Mouse (Mus musculus) retina, adult 2 months (tissue): ENCODE data around the gene Myrip.
"Not testable (repeated sequence)": the region's sequence is repeated elsewhere in the genome, so short reads cannot be mapped to it uniquely, and the experiment has no call there.

Source experiments
- DNase-seq: peaks from one replicate; pipeline ENCODE4 v3.0.0-alpha.2; 2012; ENCODE audit warnings: low read depth, low spot score

Gene Myrip

DNA sequence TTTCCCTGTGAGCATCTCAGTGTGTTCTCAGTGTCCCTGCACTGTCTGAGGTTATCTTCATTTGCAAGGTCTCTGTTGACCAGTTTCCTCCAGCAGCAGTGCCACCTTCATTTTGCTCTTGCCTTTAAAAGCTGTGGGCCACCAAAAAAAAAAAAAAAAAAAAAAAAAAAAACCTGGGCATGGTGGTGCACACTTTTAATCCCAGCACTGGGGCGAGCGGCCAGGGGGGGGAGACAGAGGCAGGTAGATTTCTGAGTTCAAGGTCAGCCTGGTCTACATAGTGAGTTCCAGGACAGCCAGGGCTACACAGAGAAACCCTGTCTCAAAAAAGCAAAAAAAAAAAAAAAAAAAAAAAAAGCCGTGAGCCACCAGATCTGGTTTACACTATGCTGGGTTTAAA is 29.7 kb downstream of the Myrip start:
- DNase-seq: not testable (repeated sequence)

DNA sequence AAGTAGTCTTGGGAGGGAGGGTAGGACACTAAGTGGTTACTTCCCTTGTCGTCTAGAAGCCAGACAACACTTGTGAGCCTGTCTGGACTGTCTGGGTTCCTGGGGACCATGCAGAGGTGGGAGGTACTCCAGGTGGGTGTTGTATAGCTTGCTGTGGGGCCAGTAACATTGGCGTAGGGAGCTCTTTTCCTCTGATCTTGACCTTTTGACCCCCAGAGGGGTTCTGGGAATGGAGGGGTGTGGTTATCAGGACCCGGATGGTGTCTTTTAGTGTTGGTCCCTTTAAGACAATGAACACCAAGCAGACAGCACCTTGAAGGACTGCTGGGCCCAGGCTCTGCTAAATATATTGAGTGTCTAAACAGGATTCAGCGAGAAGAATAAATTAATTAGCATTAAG is 36.9 kb downstream of the Myrip start:
- no peak for DNase-seq

DNA sequence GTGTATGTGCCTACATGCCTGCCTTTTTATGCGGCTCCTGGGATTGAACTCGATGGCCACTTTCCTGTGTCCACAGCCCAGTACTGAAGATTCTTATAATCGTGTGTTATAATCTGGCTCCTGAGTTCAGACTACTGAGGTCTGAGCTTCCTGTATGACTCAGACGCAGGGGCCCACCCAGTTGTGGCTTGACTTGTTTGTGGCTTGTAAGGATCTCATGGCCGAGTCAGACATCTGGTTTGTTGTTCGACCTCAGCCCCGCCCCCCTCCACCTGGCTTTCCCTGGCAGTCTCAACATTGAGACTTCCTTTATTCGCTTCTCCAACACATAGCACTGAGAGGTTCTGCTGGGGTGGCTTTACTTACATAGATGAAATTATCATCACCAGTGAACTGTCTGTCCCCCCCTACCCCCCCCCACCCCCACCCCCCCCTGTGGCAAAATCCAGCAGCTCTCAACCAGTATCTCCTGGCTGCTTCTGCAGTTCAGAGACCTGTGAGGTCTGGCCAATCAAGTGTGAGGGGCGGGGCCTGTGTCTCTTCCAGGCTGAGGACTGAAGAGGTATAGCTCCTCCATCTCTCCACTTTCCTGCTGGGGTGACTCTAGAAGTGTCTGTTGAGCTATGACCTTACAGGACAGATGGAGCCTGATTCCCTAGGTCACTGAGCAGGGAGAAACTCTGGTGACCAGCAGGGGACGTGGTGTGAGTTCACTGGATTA is 38.8 kb downstream of the Myrip start:
- DNase-seq: no peak

DNA sequence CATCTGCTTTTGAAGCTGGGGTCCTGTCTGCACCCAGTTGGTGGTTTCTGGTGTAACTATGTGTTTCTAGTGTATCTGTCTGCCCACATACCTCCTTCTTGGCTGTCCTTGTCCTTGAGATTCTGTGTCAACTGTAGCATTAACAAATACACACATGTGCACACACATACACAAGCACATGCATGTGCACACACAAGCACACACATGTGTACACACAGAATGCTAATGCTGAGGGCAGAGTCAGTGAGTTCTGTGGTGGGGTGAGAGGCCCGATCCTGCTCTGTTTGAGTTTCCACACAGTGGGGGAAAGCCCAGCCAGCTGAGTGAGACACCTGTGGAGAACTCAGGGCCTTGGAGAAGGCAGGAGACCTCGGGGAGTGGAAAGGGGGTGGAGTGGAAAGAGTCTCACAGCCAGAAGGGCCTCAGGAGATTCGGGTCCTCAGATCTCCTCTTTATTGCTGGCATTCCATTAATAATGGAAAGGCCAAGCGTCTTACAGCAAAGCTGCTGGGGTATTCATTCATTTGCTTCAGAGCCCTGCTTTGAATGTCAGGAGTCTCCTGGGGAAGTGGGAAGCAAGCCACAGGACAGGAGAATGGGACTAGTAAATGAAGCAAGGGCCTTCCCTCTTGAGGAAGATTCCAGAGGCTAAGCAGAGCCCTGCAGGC is 41.9 kb downstream of the Myrip start:
- DNase-seq: no peak

DNA sequence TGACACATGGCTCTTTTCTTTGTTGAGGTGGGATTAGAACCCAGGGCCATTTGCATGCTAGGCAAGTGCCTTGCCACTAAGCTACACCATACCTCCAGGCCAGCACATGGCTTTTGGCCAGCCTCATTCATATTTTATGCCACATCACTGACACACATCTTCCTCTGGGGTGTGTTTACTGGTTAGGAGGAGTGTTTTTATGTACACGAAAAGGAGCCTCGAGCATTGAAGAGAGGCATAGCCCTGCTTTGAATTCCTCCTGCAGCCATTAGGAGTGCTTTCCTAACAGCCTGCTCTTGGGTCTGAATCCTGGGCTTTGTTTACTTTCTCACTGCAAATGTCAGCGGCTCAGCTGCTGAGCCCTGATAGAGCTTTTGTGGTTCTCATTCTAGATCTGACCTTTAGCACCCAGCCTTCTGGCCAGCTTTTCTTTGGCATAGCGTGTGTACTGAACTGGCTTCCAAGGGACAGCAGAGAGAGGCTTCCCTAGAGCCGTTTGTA is 44.4 kb downstream of the Myrip start:
- no peak for DNase-seq

DNA sequence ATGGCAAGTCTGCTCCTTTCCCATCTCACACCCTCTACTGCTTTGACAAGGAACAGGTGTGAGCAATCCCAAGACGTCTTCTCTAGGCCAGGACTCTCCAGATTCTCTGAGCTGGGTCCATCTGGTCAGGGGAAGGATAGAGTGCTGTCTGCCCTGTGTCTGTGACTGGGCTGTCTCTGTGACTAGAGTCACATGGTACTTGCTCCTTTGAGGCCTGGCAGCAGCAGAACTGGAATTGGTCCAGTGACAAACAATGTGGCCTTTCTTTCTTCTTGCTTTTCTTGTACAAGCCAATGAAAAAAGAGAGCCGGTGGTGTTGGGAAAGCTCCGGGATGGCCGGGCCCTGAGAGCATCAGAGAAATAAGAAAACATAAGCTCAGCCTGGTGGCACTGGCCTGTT is 47.8 kb downstream of the Myrip start:
- no peak for DNase-seq

DNA sequence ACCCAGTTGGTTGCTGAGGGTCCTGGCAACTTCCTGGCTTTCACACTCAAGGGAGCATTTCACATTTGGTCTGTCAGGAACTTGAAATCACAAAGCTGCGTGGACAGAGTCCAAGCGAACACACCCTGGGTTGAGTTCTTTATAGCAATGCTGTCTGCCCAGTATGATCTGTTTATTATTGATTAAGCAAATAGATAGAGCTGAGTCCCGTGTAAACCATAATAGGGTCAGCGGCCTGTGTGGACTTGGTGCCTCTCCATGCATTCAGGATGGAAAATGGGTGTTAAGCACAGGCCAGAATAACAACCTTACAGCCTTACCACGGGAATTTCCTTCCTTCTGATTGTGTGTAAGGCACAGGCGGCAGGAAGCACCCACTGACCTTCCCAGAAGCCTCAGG is 49.0 kb downstream of the Myrip start:
- no peak for DNase-seq

DNA sequence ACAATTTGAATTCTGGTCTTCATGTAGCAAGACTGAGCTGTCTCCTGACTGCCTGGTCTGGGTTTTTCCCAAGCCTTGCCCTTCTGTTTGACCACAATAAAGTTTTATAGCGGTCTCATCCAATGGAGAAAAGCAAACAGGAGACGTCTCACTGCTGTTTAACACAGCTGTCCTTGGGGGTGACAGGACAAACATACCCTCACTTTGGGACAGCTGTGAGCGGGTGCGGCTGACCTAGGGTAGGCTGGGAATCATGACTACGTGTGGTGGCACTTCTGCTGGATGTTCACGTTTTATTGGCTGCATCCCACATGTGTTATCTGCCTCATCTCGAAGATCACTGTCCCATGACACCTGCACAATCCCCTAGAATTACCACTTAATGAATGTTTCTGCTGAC is 49.7 kb downstream of the Myrip start:
- DNase-seq: no peak

DNA sequence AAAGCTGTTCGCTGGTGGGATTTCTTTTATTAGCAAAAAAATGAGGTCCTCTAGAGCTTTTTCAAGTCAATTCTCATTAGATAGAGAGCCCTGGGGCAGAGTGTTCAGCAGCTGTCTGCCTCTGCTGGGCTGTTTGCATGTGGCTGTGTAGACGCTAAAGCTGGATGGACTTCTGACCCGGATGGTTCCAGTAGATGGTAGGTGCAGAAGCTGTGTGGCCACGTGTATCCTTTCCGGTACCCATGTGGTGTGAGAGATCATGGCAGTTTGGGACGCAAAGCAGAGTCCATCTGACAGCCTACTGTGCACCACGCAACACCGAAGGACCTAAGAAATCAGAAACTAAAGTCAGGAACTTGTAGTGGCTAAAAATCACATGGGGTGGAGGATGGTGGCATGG is 50.2 kb downstream of the Myrip start:
- DNase-seq: no peak

DNA sequence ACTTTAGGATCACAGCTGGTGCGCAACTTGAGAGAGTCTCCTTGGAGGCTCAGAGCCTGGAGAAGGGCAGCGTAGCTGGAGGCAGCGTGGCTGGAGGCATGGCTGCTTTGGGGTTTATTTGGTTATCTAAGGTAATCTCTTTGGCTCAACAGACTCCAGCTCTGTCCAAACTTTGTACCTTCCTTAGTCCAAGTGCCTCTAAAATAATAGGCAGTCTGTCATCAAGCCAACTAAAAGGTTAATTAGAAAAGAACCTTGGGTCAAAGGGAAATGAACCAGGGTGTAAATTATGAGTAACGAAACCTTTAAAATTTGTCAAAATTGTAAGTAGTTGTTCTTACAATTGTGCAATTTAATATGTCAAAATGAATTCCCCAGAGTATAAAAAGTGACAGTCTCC is 51.7 kb downstream of the Myrip start:
- no peak for DNase-seq

DNA sequence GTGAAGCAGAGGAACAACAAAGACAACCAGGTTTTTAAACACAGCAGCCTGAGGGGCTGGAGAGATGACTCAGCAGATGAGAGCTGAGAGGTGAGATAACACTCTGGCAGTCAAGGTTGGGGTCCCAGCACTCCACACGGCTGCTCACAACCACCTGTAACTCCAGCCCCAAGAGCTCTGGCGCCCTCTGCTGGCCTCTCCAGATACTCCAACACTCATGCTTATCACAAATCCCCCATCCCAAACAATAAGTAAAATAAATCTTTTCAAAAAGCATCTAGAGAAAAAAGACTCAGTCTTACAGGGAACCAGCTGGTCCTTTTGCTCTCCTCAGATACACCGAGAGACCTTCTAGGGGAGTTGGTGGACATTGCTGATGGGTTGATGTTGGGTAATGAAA is 52.7 kb downstream of the Myrip start:
- DNase-seq: no peak

DNA sequence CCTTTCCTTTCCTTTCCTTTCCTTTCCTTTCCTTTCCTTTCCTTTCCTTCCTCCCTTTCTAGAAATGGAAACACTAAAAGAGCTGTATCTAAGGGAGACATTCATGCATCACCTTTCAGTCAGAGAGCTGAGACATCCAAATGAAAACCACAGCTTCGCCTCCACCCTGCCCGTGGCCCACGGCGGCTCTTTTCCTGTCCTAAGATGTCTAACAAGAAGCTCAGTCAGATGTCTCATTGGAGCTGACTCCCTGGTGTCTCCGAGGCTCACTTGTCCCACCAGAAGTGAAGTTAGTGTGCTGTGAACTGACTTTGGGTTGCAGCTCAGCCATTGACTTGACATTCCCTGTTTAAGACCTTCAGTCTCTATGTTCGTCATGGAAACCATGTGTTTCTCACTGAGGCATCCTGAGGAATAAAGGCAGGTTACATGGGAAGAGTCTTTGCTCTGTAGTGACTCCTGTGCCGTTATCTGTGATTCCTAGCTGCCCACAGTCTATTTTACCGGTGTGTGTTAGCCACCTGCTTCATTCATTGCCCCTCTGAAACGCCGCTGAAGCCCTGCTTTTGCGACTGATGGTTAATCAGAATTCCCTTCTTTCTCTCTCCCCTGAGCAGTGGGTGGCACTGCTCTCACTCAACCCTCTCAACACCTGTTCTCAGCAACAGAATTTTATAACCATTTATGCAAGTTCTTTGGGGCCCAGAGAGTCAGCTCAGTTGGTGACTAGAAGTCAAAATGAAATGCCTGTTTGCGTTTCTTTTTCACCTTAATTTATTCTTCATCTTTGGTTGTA is 53.4 kb downstream of the Myrip start:
- DNase-seq: no peak

DNA sequence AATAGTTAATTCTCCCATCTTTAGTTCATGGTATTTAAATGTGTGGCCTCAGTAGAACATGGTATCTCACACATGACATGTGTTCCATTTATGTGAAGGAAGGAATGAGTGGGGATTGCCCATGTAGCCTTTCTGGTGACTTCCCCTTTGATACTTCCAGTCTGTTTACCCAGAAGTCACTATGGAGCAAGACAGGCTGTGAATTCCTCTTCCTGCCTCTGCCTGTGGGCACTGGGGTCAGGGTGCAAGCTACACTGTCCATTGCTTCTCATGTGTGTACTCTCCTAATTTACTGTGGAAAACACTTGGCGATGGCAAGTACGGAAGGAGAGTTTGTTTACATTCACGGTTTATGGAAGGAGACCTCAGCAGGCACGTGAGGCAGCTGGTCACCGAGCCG is 55.2 kb downstream of the Myrip start:
- no peak for DNase-seq

DNA sequence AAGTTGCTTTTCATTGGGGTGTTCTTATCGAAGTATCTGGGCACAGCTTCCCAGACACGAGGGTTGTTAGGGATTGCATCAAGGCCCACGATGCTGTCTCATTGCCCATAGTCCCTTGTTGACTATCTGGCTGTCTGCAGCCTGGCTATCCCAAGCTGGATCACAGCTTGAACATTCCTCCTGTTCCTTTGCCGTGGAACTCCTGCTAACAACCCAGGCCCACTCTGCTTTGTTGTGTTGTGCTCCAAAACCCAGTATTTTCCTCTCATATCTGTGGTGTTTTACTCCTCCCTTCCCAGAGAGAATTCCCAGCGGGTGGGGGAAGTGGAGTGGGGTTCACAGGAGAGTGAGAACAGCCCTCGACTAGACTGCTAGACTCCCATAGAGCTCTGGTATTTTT is 56.7 kb downstream of the Myrip start:
- no peak for DNase-seq

DNA sequence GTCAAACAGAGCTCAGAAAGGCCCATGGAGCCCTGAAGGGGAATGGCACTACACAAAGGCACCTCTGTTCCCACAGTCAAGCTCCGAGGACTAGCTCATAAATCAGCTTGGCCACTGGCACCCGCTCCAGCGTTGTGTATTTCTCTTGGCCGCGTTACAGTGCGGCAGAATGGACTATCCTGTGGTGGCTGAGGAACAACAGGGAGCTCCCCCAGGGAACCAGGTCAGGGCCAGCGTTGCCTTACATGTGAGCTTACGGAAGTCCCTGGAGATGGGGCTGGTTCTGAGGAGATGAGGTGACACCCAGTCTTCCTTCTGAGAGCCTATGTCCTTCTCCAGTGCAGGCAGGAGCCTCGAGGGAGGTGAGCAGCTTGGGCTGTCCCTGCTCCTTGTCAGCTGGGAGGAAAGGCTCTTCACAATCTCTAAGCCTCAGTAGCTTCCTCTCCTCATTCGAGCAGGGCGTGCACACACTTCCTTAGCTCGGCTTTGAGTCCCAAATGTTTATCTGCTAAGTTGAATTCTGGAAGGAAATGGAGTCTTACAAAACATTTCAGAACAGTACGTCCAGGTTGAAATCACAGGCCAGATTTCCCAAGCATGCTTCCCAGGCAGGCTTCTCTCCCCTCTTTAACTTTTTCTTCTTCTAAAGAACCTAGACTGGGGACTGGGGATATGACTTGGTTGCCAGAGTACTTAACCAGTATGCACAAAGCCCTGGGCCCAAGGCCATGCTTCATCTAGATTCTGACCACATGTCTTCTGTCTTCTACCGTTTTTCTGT is 59.3 kb downstream of the Myrip start:
- DNase-seq: no peak

DNA sequence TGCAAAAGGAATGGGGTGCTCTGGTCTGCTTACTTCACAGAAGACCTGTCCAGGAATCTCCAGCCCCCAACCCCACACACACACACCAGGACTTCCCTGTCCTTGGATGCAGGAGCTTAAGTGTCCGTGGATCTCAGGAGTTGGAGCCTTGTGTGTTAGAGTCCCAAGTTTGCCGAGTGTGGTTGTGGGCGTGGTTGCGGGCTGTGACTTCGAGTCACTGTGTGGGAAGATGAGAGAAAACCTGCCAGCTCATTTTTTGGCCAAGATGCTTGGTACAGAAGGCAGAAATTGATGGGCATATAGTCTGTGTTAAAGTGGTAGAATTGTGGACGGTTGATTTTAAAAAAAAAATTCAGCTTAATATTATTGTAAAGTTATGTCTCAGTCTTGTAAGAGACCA is 60.3 kb downstream of the Myrip start:
- DNase-seq: no peak

DNA sequence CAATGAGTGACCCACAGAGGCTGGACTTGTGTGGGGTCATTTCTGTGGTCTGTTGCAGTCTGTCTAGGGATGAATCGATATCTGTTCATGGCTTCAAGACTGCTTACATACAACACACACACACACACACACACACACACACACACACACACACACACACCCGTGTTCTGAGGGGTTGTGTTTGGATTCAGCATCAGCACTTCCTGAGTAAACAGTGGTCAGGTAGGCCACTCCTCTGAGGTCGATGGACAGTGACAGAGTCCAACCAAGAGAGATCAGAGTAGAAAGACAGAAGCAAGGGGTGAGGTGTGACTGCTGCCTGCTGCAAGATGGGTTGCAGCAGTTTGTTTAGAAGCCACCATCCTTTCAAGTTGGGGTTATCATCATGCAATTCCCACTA is 61.4 kb downstream of the Myrip start:
- no peak for DNase-seq

DNA sequence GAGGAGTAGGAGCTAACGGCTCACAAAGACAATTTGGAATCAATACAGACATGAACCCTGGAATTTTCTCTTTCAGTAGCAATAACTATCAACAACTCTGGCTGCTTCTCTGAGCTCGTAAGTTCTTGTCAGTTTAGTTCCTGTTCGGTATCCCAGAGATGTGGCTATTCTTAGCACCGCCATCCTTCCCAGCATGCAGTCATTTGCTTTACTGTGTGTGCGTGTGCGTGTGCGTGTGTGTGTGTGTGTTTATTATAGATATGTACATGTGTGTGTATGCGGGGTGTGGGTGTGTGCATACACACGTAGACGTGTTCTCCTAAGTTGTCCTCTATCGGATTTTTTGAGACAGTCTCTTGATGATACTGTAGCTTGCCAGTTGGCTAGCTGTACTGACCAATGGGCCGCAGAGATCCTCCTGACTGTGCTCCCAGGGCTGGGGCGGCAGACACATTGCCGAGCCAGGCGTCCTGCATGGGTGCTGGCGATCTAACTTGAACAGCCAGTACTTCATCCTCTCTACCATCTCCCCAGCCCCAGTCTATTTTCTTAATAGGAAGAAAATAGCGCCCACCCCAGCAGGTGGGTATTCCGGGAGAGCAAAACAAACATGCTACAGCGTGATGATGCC is 63.5 kb downstream of the Myrip start:
- DNase-seq: no peak

DNA sequence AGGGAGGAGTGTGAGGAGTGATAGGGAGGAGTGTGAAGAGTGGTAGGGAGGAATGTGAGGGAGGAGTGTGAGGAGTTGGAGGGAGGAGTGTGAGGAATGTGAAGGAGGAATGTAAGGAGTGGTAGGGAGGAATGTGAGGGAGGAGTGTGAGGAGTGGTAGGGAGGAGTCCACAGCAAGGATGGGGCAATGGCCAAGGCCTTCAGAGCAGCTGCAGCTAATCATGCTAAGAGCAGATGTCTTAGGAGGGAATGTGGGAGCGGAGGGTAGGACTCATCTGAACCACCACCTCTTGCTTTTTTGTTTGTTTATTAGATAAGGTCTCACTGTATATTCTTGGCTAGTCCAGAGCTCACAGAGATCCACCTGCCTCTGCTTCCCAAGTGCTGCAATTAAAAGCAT is 66.2 kb downstream of the Myrip start:
- no peak for DNase-seq

DNA sequence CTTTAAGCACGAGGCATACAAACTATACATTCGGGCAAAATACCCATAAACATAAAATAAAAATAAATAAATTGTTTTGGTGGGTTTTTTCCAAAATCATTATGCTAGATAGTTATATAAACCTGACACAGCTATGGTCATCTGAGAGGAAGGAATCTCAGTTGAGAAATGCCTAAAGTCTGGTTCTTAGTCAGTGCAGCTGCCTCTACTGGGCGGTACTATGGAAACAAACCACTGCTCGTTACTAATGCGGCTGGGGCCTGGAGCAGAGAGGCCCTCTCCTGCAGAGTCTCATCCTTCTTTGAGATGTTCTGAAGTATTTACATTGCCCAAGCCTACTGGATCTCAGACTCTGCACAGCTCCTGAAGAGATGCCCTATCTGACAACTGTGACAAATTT is 70.3 kb downstream of the Myrip start:
- no peak for DNase-seq

DNA sequence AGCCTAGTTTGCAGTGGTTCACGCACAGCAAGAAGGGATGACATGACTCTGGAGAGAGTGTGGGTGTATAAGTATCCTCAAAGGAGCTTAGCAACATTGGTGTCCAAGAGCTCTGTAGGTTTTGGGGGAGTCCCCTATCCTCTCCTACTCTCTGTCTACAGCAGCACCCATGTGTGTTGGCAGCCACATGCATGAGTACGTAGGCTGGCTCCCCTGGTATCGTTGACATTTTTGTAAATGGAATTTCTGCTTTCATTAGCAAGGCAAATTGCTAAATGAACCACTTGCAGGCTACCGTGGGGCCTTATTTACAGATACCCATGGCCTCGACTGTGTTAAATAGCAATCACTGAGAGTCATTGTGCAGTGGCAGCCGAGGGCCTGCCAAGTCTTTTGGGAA is 71.0 kb downstream of the Myrip start:
- DNase-seq: no peak
